Mouse (Mus musculus) lung, postnatal 10 days (tissue): Measurements from ENCODE around the gene Mgll.

Experiments used
- DNase-seq: peaks from one replicate; pipeline ENCODE4 v3.0.0; 2021

Mgll gene

GRCm38 (mm10) chr6:88832663-88833062 is 108.5 kb downstream of the Mgll start:
- DNase-seq, result no peak

- no peak for DNase-seq
Observed at GRCm38 (mm10) chr6:88833340-88834140, 109.3 kb downstream of the Mgll start.

GRCm38 (mm10) chr6:88835047-88835446 is 110.8 kb downstream of the Mgll start:
- DNase-seq, result no peak

- DNase-seq, result peak; percentile 87
Observed at GRCm38 (mm10) chr6:88836178-88836819, 112.1 kb downstream of the Mgll start.

GRCm38 (mm10) chr6:88837999-88838398 is 113.8 kb downstream of the Mgll start:
- DNase-seq, result no peak

GRCm38 (mm10) chr6:88838613-88839012 is 114.4 kb downstream of the Mgll start:
- DNase-seq, result no peak

GRCm38 (mm10) chr6:88839135-88839970 is 115.1 kb downstream of the Mgll start:
- DNase-seq, result no peak

- DNase-seq, result no peak
Observed at GRCm38 (mm10) chr6:88840211-88840610, 116.0 kb downstream of the Mgll start.

GRCm38 (mm10) chr6:88840791-88841513 is 116.7 kb downstream of the Mgll start:
- DNase-seq, result no peak

- DNase-seq, result no peak
Observed at GRCm38 (mm10) chr6:88841514-88841780, 117.2 kb downstream of the Mgll start.

- DNase-seq, result peak; percentile 100
Observed at GRCm38 (mm10) chr6:88841781-88842689, 117.8 kb downstream of the Mgll start, which contains the start of gene Abtb1. Gene Abtb1 (minus strand): TSS chr6:88841984.

- DNase-seq, result peak; percentile 56
Observed at GRCm38 (mm10) chr6:88842731-88843151, 118.5 kb downstream of the Mgll start.

- no peak for DNase-seq
Observed at GRCm38 (mm10) chr6:88843241-88843640, 119.0 kb downstream of the Mgll start.

GRCm38 (mm10) chr6:88843781-88844725 is 119.8 kb downstream of the Mgll start:
- DNase-seq, result no peak

GRCm38 (mm10) chr6:88844901-88845565 is 120.8 kb downstream of the Mgll start:
- DNase-seq, result no peak

GRCm38 (mm10) chr6:88847571-88847970 is 123.4 kb downstream of the Mgll start:
- no peak for DNase-seq

- no peak for DNase-seq
Observed at GRCm38 (mm10) chr6:88849270-88849669, 125.1 kb downstream of the Mgll start.

- no peak for DNase-seq
Observed at GRCm38 (mm10) chr6:88850034-88850433, 125.8 kb downstream of the Mgll start.

- no peak for DNase-seq
Observed at GRCm38 (mm10) chr6:88854509-88854908, 130.3 kb downstream of the Mgll start.

- DNase-seq, result peak; percentile 78
Observed at GRCm38 (mm10) chr6:88855636-88856035, 131.4 kb downstream of the Mgll start.
